Mouse (Mus musculus) gastrocnemius, postnatal 36 days (tissue): ENCODE results near the gene Zfp954. TPM values are rescaled to one million over a fixed set of nuclear protein-coding genes. Genes with fewer than 3 reads are reported as not detected.
"Not testable (repeated sequence)": the region's sequence is repeated elsewhere in the genome, so short reads cannot be mapped to it uniquely, and the experiment has no call there.

Source experiments
- DNase-seq, 2 experiments: peaks; one replicate each; pipeline ENCODE4 v3.0.0; 2022
- intact Hi-C: fragments of 180-260 bp; cut with DNase I; formaldehyde crosslinking; loops from one replicate; pipeline ENCODE4 v1.15.1; 2025
- long read RNA-seq, 2 experiments: library from polyadenylated mRNA; stranded (forward); transcript quantifications; one replicate each; pipeline ENCODE4 v2.0.0; 2021
- total RNA-seq, 2 experiments: library from RNA; stranded (reverse); gene quantifications; 2 replicates each; pipeline ENCODE4 v1.2.3; 2021

Zfp954 gene
- 1 to 10 TPM; 2.7 to 2.8 TPM for total RNA-seq
- long read RNA-seq, experiment 1, partial matches to known transcripts = 0 of 3 reads
- long read RNA-seq, experiment 1, other reads (novel, unspliced or antisense) = 0 of 3 reads
- long read RNA-seq, experiment 2, partial matches to known transcripts = 0 of 3 reads
- long read RNA-seq, experiment 2, other reads (novel, unspliced or antisense) = 0 of 3 reads

- intact Hi-C loops = no loop called here
- peak; percentile 63 to 71 for DNase-seq
Measured at GRCm38 (mm10) chr7:7120921-7121601, at the start of gene Zfp954. Gene Zfp954 (minus strand): TSS chr7:7121488.

GRCm38 (mm10) chr7:7145991-7146608 lies 24.8 kb upstream of the Zfp954 start:
- no peak for DNase-seq
- intact Hi-C loops = no loop called here

- intact Hi-C loops = no loop called here
- no peak for DNase-seq
Measured at GRCm38 (mm10) chr7:7144215-7144614, 22.9 kb upstream of the Zfp954 start.

- no peak for DNase-seq
- intact Hi-C loops = no loop called here
Measured at GRCm38 (mm10) chr7:7136379-7136866, 15.1 kb upstream of the Zfp954 start, which contains the start of gene Zfp773. Gene Zfp773 (minus strand): TSS chr7:7136755.

GRCm38 (mm10) chr7:7132751-7133150 lies 11.5 kb upstream of the Zfp954 start:
- intact Hi-C loops = no loop called here
- DNase-seq = no peak

GRCm38 (mm10) chr7:7130491-7131124 lies 9.3 kb upstream of the Zfp954 start:
- DNase-seq, intact Hi-C loops: not testable (repeated sequence)

GRCm38 (mm10) chr7:7121602-7121980 lies 303 bp upstream of the Zfp954 start:
- intact Hi-C loops = no loop called here
- no peak for DNase-seq

- intact Hi-C loops = loop anchor here (5.0 kb wide), 1 partner anchor 54 kb away; the partner anchor contains the start of gene Zfp418
- no peak for DNase-seq
Measured at GRCm38 (mm10) chr7:7118441-7118840, 2.8 kb downstream of the Zfp954 start.

- no peak for DNase-seq
- intact Hi-C loops = no loop called here
Measured at GRCm38 (mm10) chr7:7108501-7108900, 12.8 kb downstream of the Zfp954 start.

Other genes starting within 250 kb of the Zfp954 start
- gene Aurkc, start 126.2 kb downstream of the Zfp954 start, total RNA-seq = not detected
- gene Zfp773, start 15.3 kb upstream of the Zfp954 start, total RNA-seq = under 1 TPM; 0.56 to 0.59 TPM
- 1 to 10 TPM; 1.3 to 1.9 TPM for gene Zfp418, start 49.8 kb upstream of the Zfp954 start, total RNA-seq
- 1 to 10 TPM; 1.1 to 1.3 TPM for gene Zfp772, start 88.5 kb upstream of the Zfp954 start, total RNA-seq
- gene Vmn2r29, start 125.8 kb upstream of the Zfp954 start, total RNA-seq = under 1 TPM; 0.15 to 0.17 TPM
- gene Gm45844, start 156.8 kb upstream of the Zfp954 start, total RNA-seq = 1 to 10 TPM in 1 of 2 experiments, under 1 TPM in 1; 0.37 to 1.1 TPM
- 10 to 100 TPM; 30.6 to 30.9 TPM for gene Clcn4, start 179.4 kb upstream of the Zfp954 start, total RNA-seq
- not detected for gene Vmn2r30, start 216.1 kb upstream of the Zfp954 start, total RNA-seq